Mouse (Mus musculus): Measurements from ENCODE around the gene Slc25a11. TPM values are rescaled to one million over a fixed set of nuclear protein-coding genes. Genes with fewer than 3 reads are reported as not detected.

Gene Slc25a11
- total RNA-seq, 2 experiments from 2014 or later, result 115 to 123 TPM

DNA sequence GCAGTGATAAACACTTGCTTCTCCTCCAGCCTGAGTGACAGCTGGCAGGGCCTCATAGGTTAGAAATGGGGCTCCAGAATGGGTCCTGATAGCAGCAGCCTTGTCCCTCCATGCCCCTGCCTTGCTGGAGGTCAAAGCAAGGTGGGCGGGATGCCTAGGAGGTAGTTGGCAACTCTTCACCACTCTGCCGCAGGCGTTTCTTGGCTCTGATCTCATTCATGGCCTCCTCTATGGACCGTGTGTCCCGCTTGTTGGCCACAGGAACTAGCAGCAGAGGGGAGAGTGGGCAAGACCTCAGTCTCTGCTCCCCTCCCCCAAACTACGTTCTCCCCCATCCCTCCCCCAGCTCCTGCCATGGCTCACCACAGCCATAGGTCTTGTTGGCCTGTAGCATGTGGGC lies 16.7 kb upstream of the Slc25a11 start:
- TF ChIP-seq CTCF (conservative IDR thresholded peaks at IDR 0.05), result no peak
- Histone ChIP-seq H3K4me3 (no peak overlapping the region), H3K27ac (no peak overlapping the region)
- no peak for DNase-seq (ENCODE audit: low spot score in 2 of 2)

DNA sequence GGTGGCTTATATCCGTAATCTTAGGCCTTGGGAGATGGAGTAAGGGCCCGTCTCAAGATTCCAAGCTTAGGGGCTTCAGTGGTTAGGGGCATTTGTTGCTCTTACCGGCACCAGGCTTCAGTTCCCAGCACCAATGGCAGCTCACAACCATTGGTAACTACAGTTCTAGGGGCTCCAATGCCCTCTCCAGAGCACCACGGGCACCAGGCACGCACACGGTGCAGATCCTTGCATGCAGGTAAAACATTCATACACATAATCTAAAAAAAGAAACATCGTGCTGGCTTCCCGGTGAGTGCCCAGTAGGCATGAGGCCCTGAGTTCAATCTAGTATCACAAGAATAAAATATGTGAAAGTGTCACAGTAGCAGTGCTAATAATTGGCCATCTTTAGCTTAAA lies 15.8 kb upstream of the Slc25a11 start:
- no peak for TF ChIP-seq CTCF (conservative IDR thresholded peaks at IDR 0.05)
- no peak overlapping the region for H3K27ac ChIP-seq
- DNase-seq (ENCODE audit: low spot score in 2 of 2), result no peak
- no peak overlapping the region for H3K4me3 ChIP-seq

DNA sequence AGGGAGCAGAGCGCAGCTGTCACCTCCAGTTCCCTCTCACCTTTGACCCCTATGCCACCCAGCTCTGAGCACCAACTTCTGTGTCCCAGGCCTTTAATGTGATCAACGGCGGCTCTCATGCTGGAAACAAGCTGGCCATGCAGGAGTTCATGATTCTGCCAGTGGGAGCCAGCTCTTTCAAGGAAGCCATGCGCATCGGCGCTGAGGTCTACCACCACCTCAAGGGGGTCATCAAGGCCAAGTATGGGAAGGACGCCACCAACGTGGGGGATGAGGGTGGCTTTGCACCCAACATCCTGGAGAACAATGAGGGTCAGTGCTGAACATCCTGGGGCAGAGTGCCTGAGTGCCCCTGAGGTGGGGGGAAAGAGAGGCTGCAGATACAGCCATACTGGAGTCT lies 13.3 kb upstream of the Slc25a11 start:
- DNase-seq (ENCODE audit: low spot score in 2 of 2), result no peak
- TF ChIP-seq CTCF (conservative IDR thresholded peaks at IDR 0.05), result no peak
- Histone ChIP-seq H3K4me3 (no peak overlapping the region), H3K27ac (no peak overlapping the region)

GRCm38 (mm10) chr11:70658942-70659341 lies 11.7 kb upstream of the Slc25a11 start:
- TF ChIP-seq CTCF (conservative IDR thresholded peaks at IDR 0.05), result no peak

DNA sequence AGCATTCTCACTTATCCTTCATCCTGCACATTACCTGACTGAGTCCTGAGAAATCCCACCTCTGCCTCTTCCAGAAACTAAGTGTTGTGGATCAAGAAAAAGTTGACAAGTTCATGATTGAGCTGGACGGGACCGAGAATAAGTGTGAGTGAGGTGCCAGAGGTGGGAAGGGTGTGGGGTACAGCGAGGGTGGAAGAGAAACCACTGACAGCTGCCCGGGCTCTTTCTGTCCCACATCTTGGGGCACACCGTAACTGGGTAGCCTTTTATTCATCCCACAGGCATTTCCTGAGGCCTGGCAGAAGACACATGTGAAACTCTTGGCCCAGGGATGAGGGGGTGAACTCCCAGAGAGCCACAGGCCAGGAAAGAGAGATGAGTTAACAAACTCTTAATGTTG lies 11.2 kb upstream of the Slc25a11 start:
- DNase-seq (ENCODE audit: low spot score in 2 of 2), result no peak
- TF ChIP-seq CTCF (conservative IDR thresholded peaks at IDR 0.05), result no peak
- Histone ChIP-seq H3K27ac (no peak overlapping the region), H3K4me3 (no peak overlapping the region)

More at GRCm38 (mm10) chr11:70658942-70659341, 11.7 kb upstream of the Slc25a11 start:
- Histone ChIP-seq H3K4me3 (no peak overlapping the region), H3K27ac (no peak overlapping the region)
- no peak for DNase-seq (ENCODE audit: low spot score in 2 of 2)

DNA sequence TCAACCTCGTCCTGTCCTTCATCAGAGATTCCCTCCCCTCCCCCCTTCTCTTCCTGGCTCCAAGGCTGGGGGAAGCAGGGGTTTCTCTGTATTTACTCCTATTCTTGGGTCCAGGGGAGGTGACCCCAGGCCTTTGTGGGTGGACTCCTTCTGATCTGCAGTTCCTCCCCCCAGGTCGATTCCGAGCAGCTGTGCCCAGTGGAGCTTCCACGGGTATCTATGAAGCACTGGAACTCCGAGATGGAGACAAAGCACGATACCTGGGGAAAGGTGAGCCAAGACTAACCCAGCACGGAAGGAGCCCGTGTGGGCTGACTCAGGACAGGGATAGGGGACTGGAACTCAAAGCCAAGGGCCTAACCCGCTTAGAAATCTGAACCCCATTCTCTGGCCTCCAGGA lies 10.7 kb upstream of the Slc25a11 start:
- no peak overlapping the region for H3K4me3 ChIP-seq
- H3K27ac ChIP-seq, result no peak overlapping the region
- DNase-seq (ENCODE audit: low spot score in 2 of 2), result no peak
- no peak for TF ChIP-seq CTCF (conservative IDR thresholded peaks at IDR 0.05)

- H3K4me3 ChIP-seq, result no peak overlapping the region
- no peak overlapping the region for H3K27ac ChIP-seq
- DNase-seq (ENCODE audit: low spot score in 2 of 2), result no peak
- no peak for TF ChIP-seq CTCF (conservative IDR thresholded peaks at IDR 0.05)
Measured at GRCm38 (mm10) chr11:70657573-70657972, 10.3 kb upstream of the Slc25a11 start.

- peak within 1 kb of the TSS; percentile 100 for H3K4me3 ChIP-seq
- peak within 1 kb of the TSS; percentile 98 for H3K27ac ChIP-seq
- no peak for DNase-seq (ENCODE audit: low spot score in 2 of 2)
- no peak for TF ChIP-seq CTCF (conservative IDR thresholded peaks at IDR 0.05)
Measured at GRCm38 (mm10) chr11:70656964-70657363, 9.7 kb upstream of the Slc25a11 start, which contains the start of gene Eno3. TSS of gene Eno3 (plus strand) at chr11:70657202.

GRCm38 (mm10) chr11:70656456-70656927 lies 9.2 kb upstream of the Slc25a11 start:
- no peak for DNase-seq (ENCODE audit: low spot score in 2 of 2)
- no peak for TF ChIP-seq CTCF (conservative IDR thresholded peaks at IDR 0.05)
- Histone ChIP-seq H3K27ac (peak overlapping the region; percentile 98; the same call in 1 of the 2 replicates), H3K4me3 (peak overlapping the region; percentile 100)

GRCm38 (mm10) chr11:70655571-70656455 lies 8.5 kb upstream of the Slc25a11 start:
- DNase-seq (ENCODE audit: low spot score in 2 of 2), result no peak
- no peak for TF ChIP-seq CTCF (conservative IDR thresholded peaks at IDR 0.05)
- peak overlapping the region; percentile 100 for H3K4me3 ChIP-seq
- H3K27ac ChIP-seq, result peak overlapping the region; percentile 98

DNA sequence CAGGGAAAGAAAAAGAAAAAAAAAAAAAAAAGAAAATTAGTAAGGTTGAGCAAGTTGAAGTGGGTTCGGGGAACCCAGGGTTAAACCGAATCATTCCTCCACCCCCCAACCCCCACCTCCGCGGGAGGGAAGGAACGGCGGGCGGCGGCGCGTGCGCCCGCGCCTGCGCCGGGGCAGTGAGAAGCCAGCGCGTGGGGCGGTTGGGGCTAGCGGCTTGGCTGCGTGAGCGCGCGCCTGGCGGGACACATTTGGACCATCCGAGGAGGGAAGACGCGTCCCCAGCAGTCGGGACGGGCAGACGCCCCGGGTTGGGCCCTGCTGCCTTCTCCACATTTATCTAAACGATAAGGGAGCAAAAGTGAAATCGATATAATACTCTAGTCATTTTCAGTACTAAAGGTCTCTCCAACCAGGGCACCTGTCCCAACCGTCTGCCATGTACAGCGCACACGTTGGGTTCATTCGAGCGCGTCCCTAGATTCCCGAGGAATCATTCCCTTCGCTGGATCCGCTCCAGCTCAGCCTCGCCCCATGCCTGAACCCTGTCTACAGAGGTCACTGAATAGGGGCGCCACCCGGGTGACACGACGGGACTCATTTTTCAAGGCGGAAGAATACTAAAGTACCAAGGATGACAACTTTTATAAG lies 7.8 kb upstream of the Slc25a11 start:
- DNase-seq (ENCODE audit: low spot score in 2 of 2), result peak in 1 of 2 experiments; percentile 74
- peak overlapping the region; percentile 98 for H3K27ac ChIP-seq
- H3K4me3 ChIP-seq, result peak overlapping the region; percentile 100
- no peak for TF ChIP-seq CTCF (conservative IDR thresholded peaks at IDR 0.05)

DNA sequence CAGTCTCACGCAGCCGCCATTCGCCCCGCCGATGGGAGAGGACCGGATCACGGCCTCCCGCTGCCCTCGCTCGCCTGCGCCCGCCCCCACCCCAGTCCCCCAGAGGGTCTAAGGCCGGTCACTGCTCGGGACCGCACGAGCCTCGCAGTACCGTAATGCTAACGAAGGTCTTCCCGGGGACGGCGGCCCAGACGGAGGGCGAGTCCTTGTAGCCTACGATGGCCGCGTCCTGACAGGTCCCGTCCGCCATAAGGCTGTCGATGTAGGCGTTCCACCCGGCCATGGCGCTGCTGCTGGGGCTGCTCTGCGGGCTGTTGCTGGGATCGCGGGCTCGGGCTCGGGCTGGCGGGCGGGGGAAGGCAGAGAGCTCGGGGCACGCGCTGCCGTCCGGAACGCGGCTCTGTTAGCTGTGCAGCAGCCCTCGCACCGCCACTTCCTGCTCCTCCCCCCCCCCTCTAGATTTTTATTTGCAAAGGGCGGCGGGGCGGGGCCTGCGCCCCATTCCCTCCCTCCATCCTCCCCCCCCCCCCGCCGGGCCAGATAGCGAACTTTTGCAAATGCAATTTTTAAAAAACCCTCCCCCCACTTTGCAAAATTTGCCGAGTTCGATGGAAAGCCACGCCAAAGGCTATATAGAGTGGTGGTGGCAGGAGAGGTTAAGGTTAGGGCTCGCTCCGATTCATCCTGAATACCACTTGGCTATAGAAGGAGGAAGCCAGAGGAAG lies 7.1 kb upstream of the Slc25a11 start, which contains the start of gene Pfn1:
Gene Pfn1 (minus strand): TSS at position 447 of the 725 bp plus-strand sequence.
- H3K27ac ChIP-seq, result peak within 1 kb of the TSS; percentile 98
- peak; percentile 59 to 63 for DNase-seq (ENCODE audit: low spot score in 2 of 2)
- H3K4me3 ChIP-seq, result peak within 1 kb of the TSS; percentile 100
- no peak for TF ChIP-seq CTCF (conservative IDR thresholded peaks at IDR 0.05)
